Mouse (Mus musculus): ENCODE results near the gene Ebf1.

- TF ChIP-seq CTCF (IDR thresholded peaks at IDR 0.05; ENCODE audit: control insufficient read depth, insufficient read depth, insufficient replicate concordance, low read depth, low read length) (no peak), POLR2A (IDR thresholded peaks at IDR 0.05; ENCODE audit: control insufficient read depth, low read depth, low read length) (no peak)
These were observed 90.5 kb downstream of the Ebf1 start for GRCm38 (mm10) chr11:44707381-44708289.
